In genomic region chr7:66842021-66842420, GRCm38 (mm10) we compare ENCODE assay signal across 8 mouse cellular contexts. TPM values are rescaled to one million over a fixed set of nuclear protein-coding genes. Genes with fewer than 3 reads are reported as not detected.
DNase-seq lines count a peak whose midpoint lies in the region; ATAC-seq and TF ChIP-seq lines count a peak whose summit lies in the region.

No protein-coding gene starts in this region.

- H3K27ac ChIP-seq in liver, embryonic 12.5 days: no peak overlapping the region
- no peak overlapping the region for H3K27ac ChIP-seq in limb, embryonic 12.5 days

- peaks cover 10% of the 10 kb centered on the region; the same call in 1 of the 2 replicates for H3K4me1 ChIP-seq in liver, embryonic 12.5 days
- peaks cover 32% of the 10 kb centered on the region for H3K4me1 ChIP-seq in limb, embryonic 12.5 days (replicated peaks)

- H3K4me3 ChIP-seq in liver, embryonic 12.5 days: no peak overlapping the region
- H3K4me3 ChIP-seq in limb, embryonic 12.5 days (replicated peaks): peak overlapping the region; percentile 64; the same call in 1 of the 2 replicates

- WGBS in liver, embryonic 12.5 days (ENCODE audit: insufficient replicate concordance): 43% methylated on average over 10 of the region's 10 CpGs
- WGBS in limb, embryonic 12.5 days: 46% methylated on average over 10 of the region's 10 CpGs

- H3K9me3 ChIP-seq in liver, embryonic 12.5 days (replicated peaks): no peaks in the 10 kb centered on the region
- no peaks in the 10 kb centered on the region for H3K9me3 ChIP-seq in limb, embryonic 12.5 days

- peak; percentile 64 for TF ChIP-seq CTCF in brain, embryonic 14.5 days (IDR thresholded peaks at IDR 0.05; ENCODE audit: borderline replicate concordance, extremely low read depth, insufficient read depth, insufficient read length)

- H3K4me2 ChIP-seq in liver, embryonic 12.5 days: no peak overlapping the region
- peak overlapping the region; percentile 89 for H3K4me2 ChIP-seq in limb, embryonic 12.5 days

- TF ChIP-seq POLR2A in brain, embryonic 14.5 days (IDR thresholded peaks at IDR 0.05; ENCODE audit: borderline replicate concordance, extremely low read depth, insufficient read depth, insufficient read length, poor library complexity, severe bottlenecking): no peak

- H3K27me3 ChIP-seq in liver, embryonic 12.5 days (replicated peaks): peaks cover 58% of the 10 kb centered on the region
- H3K27me3 ChIP-seq in limb, embryonic 12.5 days: peaks cover 13% of the 10 kb centered on the region

- peak; percentile 50 for DNase-seq in liver
- DNase-seq in brain, embryonic 14.5 days (ENCODE audit: low read depth): peak; percentile 63
- DNase-seq in frontal cortex, postnatal 10 days (ENCODE audit: low spot score in 2 of 2): peak; percentile 77 to 80
- DNase-seq in kidney, adult 9 months: peak; percentile 64
- peak; percentile 77 for DNase-seq in ovary, postnatal 36 days (ENCODE audit: low spot score)
- peak; percentile 45 for DNase-seq in urinary bladder, postnatal 10 days (ENCODE audit: low spot score)

- no peak for ATAC-seq in liver, embryonic 12.5 days
- no peak for ATAC-seq in limb, embryonic 12.5 days (ENCODE audit: insufficient number of reproducible peaks, insufficient read depth, low FRiP score, low TSS enrichment, low read depth)

- no peak overlapping the region for H3K9ac ChIP-seq in liver, embryonic 12.5 days
- H3K9ac ChIP-seq in limb, embryonic 12.5 days (replicated peaks): no peak overlapping the region

- H3K36me3 ChIP-seq in liver, embryonic 12.5 days: no peaks in the 10 kb centered on the region
- no peaks in the 10 kb centered on the region for H3K36me3 ChIP-seq in limb, embryonic 12.5 days

RNA-seq across cellular contexts. Expression of gene Adamts17, which starts 2.5 kb away (rescaled TPM):
- 0.73 and 1.0 TPM in 2 replicates for polyA plus RNA-seq in liver, embryonic 12.5 days (2016; fragmentation: Nextera tagmentation; extraction: Ambion mirVana)
- 3.0 and 4.5 TPM in 2 replicates for polyA plus RNA-seq in brain, embryonic 14.5 days (2012; rRNA removed)
- polyA plus RNA-seq in limb, embryonic 12.5 days (2016; fragmentation: Nextera tagmentation; extraction: Ambion mirVana): 11.6 and 12.9 TPM in 2 replicates
